Mouse (Mus musculus): ENCODE results near the gene Gm20518. TPM values are rescaled to one million over a fixed set of nuclear protein-coding genes. Genes with fewer than 3 reads are reported as not detected.

Gene Gm20518
- total RNA-seq, 2 experiments from 2014 or later = 0.32 to 0.66 TPM

DNA sequence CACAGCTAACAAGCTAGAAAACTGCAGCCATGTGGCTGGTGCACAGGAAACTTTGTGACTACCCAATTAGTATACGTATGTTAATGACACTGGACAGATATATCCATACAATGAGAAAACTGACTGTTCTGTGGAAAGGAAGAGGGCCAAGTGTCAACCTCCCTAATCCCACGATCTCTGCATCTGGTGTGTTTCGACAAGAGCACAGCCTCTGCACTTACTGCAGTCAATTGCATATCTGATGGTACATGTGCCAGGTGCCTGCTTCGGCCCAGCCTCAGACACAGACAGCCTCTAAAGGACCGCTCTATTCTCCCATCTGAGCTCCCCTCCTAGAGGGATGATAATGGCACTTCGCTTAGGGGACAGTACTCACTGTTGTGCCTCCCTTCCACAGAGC lies 43.0 kb downstream of the Gm20518 start:
- no peak for DNase-seq (ENCODE audit: low spot score in 2 of 2)

DNA sequence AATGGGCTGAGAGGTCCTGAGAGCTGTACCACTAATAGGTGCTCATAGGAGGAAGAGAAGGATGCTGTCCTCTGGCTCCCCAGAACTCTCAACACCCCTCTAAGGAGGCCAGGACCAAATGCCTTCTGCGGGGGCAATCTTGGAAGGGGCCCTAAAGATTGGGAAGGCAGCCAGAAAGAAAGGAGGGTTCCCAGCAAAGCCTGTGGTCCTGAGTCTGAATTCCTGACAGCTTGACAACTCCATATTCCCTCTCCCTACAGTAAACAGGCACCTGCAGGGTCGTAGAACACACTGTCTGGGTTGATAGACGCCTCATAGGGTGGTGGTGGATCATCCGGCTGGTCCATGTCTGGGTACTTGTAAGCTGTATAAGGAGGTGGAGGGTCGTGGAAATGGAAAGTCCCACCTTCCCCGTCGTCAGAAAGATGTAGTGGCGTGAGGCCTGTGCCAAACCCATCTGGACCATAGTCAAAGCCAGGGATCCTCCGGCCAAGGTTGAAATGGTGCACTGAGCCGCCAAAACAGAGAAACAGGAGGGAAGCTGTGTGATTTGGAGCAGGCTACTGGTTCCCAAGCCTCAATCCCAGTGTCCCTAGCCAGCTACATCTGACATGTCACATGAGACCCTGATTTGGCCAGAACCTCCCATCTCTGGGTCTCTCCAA lies 47.6 kb downstream of the Gm20518 start:
- no peak for DNase-seq (ENCODE audit: low spot score in 2 of 2)

DNA sequence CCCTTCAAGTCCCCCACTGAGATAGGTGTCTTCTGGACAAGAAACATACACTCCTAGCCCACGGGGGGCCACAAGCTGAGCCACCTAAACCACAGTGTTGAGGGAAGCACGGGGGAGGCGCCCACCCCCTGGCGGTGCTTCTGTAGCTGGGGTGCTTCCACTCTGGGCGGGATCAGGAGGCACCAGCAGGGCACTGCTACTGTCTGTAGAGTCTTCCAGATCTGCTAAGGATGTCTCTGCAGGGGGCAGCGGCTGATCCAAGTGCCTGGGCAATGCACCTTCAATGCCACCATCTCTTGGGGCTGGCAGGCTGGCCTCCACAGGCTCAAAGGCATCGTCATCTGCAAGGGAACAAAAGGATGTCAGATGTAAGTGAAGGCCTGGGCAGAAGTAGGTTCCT lies 49.0 kb downstream of the Gm20518 start:
- DNase-seq (ENCODE audit: low spot score in 2 of 2) = no peak

DNA sequence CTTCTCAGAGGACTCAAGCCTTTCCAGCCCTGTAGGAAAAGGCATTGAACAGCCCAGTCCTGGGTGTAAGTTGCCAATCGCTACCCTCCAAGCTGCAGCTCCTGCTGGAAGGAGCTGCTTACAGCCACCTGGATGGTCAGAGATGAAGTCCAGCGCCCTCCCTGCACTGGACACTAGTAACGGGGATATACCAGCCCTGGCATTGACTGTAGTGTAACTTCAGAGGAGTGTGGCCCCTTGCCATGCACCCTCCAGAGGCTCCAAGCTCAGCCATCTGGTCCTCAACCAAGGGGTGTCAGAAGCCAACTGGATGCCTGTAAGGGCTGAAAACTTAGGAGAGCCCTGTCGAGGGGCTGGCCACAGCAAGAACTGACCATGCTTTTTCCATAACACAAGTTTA lies 51.5 kb downstream of the Gm20518 start:
- DNase-seq (ENCODE audit: low spot score in 2 of 2) = no peak

DNA sequence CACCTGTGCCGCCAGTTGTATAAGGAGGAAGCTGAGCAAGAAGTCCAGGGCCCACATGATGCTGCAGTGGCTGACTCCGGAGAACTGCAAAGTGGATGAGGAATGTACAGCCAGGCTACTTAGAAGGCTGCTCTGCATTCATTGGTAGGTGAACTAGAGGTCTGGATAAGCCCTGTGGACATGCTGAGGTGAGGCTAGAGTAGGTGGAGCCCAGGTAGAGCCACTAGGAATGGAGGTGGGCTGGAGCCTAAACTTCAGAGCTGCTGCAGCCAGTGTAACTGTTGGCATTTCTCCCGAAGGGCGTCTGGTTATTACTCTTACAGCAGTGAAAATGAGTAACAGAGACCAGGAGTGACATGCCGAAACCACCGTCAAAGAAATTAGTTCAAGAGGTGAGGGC lies 53.4 kb downstream of the Gm20518 start, which contains the start of gene Car15:
Gene Car15, minus strand, starts transcription at position 314 of the 400 bp plus-strand sequence.
- DNase-seq (ENCODE audit: low spot score in 2 of 2) = no peak

DNA sequence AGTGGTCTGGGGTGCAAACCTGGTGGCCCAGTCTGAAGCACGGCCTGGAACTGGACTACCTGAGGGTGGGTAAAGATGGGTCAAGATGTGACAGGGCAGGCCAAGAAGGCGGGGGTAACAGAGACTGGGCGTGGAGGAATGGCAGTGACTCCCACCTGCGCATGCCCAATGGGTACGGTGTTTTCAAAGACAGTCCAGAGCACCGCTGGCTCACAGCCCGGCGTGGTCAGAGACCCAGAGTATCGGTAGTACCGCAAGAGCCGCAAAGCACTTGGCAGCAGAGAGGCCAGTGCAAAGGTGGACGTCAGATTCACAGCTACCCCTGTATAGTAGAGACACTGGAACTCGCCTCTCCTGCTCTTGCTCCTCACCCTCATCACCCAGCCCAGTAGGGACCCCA lies 56.0 kb downstream of the Gm20518 start:
- no peak for DNase-seq (ENCODE audit: low spot score in 2 of 2)

DNA sequence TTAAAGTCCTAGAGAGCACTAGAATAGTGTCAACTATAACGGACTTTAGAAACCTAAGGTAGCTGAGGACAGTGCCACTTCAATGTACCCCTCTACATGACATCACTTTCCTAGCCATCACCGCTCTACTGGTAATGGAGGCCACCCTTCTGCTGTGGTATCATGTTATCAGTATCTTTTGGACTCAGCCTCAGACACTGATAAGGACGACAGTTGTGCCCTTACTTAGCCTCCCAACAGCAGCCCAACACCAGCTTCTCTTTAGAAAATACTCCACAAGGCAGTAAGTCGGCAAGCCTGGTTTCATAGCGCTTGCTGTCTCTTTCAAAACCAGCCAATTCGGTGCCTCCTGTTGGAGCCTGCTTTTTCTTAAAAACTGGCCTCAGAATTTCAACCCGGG lies 56.9 kb downstream of the Gm20518 start:
- no peak for DNase-seq (ENCODE audit: low spot score in 2 of 2)

DNA sequence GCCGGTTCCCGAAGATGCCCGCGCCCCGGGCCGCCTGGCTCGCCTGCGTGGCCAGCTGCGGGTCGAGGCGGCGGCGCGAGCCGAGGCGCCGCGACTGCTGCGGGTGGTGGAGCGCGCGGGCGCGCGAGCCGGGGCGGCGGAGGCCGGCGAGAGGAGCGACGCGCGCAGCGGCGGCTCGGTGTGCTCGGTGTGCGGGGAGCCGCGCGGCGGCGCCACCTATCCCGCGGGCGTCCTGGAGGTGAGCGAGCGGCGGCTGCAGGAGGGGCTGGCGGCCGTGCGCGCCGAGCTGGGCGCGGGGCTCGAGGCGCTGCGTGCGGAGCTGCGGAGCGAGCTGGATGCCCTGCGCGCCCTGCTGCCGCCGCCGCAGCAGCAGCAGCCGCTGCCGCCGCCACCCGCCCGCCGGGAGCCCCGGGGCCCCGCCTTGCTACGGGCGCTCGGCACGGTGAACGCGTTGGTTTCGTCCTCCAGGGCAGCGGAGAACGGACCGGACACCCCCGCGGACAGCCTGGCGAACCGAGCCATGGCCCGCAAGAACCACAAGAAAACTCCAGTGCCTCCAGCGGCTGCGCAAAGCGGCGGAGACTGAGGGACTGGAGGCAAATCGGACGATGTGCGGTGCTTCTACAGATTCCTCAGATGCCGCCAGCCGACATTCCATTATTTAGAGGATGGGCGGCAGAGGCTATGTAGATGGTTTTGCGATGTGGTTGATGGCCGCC lies 57.6 kb downstream of the Gm20518 start:
- DNase-seq (ENCODE audit: low spot score in 2 of 2) = no peak

DNA sequence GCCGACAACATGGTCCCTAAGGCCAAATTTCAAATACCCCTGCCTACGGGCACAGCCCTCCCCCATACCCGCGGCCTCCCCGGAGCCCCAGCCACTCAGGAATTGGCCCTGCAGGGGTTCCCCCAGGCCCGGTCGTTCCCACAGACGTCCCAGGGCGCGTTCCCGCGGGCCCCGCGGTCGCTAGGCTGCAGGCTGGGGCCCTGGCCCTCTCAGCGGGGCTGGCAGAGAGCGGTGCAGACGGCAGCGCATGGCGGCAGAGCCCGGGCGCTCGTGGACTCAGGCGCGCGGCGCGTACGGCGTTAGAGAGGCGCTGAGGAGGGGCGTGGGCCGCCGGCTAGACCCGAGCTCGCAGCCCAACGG lies 58.2 kb downstream of the Gm20518 start:
- no peak for DNase-seq (ENCODE audit: low spot score in 2 of 2)

DNA sequence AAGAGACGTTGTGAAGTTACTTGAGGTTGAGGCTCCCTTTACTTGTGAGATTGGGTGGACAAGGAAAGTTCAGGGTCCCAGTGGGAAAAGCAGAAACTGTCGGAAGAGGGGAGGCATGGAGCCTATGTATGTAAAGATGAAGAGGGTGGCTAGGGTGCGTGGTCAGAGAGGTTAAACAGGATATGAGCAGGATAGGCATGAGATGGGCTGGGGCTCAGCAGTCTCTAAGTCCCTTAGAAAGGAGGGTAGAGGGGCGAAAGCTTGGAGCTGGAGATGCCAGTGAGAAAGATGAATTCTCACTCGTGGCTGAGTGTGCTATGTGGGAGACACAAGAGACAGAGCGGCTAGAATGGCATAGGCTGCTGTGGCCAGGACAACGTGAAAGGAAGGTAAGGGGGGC lies 58.6 kb downstream of the Gm20518 start, which contains the start of gene B830017H08Rik:
Gene B830017H08Rik, plus strand, starts transcription at position 301 of the 400 bp plus-strand sequence.
- no peak for DNase-seq (ENCODE audit: low spot score in 2 of 2)

DNA sequence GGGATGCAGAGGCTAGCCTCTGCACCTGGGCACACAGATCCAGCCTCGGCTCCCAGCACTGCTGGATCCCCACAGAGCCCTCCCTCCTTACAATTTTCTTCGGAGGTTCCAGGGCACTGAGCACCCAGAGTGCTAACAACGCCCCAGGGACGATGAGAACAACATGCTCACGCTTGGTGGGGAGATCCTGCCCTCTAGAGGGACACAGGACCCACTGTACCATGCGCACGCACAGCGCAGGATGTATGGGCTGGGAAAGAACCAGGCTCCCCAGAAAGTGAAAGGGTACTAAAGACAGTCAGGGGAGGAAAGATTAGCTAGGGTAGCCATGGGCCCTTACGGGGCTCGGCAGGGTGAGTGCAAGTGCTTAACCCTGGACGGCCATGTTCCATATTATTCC lies 59.7 kb downstream of the Gm20518 start:
- no peak for DNase-seq (ENCODE audit: low spot score in 2 of 2)

DNA sequence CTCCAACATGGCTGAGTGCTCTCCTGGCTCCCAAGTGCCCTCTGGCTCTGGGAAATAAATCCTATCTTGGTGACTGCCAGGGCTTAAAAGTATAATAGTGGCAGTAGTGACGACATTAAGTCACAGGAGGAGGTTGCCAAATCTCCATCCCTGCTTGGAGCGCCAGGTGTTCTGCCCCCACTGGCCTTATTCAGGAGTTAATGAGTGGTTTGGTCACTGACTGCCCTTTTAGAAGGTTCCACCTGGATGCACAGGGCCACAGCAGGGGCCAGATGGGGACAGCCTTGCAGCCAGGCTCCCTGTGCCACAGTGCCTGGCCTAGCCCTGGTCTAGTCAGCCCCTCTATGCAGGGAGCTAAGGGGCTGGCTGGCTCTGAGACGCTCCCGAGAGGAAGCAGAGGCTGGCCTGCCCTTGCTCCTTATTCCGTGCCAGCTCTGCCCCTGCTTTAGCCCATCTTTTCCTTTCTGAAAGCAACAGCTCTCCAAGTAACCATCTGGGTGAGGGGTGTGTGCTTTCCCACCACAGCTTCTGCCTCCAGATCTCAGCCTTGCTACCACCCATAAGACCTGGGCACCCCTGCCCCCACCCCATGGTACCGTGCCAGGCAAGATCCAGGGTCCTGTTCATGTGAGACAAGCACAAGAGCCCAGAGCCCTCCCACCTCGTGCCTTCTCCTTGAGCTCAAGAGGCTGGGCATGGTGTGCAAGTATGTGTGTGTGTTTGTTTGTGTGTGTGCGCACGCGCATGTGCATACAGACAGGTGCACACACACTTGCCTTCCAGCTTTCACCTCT lies 60.9 kb downstream of the Gm20518 start:
- DNase-seq (ENCODE audit: low spot score in 2 of 2) = no peak

DNA sequence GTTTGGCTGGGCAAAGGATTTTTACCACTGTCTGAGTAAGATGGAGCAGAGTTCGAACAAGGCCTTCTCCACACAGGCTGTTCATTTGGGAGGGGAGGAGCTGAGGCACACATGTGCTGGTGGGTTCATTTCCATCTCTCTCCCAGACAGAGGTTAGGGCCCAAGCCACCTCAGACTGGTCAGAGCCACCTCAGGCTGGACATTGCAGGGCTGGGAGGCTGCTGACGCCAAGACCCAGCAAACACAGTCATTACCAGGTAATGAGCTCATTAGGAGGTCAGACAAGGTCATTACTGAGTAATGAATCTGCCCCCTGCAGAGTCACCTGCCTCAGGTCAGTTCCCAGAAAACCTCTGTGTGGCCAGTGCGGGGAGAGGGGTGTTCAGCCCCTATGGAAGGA lies 62.6 kb downstream of the Gm20518 start:
- DNase-seq (ENCODE audit: low spot score in 2 of 2) = no peak

DNA sequence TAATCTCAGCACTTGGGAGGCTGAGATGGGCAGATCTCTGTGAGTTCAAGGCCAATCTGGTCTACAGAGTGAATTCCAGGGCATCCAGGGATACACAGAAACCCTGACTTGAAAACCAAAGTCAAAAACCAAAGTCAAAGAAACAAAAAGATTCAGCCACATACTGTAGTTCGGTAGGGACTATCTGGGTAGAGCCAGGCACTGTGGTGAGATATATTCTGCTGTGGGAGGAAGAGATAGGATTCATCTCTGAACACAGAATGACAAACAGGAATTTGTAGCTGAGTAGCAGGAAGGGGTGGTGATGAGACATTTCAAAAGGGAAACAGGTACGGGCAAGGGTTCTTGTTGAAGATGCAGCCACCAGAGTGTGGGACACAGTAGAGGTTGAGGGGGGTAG lies 63.2 kb downstream of the Gm20518 start:
- no peak for DNase-seq (ENCODE audit: low spot score in 2 of 2)

DNA sequence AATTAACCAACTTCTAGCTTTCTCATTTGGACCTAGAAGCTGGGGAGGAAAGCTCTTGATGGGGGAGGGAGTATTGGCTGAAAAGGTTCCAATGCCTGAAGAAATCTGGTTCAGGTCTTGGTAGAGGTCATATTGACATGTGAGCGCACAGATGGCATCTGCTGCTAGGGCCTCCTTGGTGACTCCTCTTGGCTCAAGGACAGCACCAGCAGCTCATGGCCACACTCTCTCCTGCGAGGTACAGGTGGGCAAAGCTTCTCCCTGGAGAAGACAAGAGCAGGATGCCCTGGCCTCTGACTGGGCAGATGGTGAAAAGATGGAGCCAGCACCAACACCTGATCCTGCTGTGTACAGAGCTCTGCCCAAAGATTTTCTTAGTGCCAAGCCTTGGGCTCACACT lies 65.0 kb downstream of the Gm20518 start:
- DNase-seq (ENCODE audit: low spot score in 2 of 2) = no peak

DNA sequence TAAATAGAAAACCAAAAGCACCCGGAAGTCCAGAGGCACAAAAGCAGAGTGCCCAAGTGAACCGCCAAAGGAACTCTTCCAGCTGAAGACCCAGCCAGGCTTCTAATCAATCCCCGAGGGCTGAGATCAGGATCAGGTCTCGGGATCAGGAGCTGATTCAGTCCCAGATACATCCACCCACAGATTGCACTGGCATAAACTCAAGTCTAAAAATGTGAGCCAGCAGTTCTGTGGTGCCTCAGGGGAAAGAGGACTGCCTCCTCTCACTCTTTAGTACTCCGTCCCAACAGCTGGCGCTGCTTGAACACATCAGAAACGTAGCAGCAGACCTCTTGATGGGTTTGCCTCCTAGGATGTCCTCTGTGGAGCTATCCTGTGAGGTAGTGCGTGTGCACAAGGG lies 74.9 kb downstream of the Gm20518 start:
- no peak for DNase-seq (ENCODE audit: low spot score in 2 of 2)

DNA sequence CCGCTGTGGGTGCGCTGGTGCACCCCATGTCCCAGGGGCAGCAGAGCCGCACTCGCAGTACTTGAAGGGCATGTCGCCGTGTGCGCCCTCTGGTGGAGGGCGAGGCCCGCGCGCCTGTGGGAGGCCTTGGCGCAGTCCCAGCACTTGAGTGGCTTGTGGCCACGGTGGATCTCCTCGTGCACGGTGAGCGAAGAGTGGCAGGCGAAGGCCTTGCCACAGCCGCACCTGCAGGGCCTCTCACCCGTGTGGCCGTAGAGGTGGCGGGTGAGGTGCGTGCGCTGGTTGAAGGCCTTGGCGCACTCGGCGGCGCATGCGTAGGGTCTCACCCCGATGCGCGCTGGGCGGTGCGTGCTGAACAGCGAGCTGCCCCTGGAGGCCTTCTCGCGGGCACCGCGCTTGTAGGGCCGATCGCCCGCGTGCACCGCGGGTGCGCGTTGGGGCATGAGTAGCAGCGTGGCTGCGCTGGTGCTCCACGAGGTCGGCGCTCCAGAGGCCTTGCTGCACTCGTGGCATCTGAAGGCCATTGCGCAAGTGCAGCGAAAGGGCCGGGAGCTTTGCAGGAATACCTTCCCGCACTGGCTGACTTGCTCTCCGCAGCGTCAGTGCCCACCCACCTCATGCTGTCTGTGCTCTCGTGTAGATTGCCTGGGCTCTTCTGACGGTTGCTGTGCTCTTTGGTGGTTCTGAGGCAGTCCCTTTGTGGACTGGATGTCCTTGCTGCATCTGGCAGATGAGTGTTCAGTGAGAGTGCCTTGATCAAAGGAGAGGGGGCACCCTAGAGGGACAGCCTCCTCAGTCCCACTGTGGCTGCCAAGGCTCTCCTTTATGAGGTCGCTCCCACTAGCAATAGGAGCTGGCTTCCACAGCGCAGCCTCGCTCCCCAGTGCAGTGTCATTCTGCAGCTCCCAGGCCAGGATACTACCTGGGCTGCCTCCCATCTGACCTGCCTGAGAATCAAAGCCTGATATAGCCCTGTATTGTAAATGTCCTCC lies 75.8 kb downstream of the Gm20518 start:
- DNase-seq (ENCODE audit: low spot score in 2 of 2) = peak; percentile 66 to 67

DNA sequence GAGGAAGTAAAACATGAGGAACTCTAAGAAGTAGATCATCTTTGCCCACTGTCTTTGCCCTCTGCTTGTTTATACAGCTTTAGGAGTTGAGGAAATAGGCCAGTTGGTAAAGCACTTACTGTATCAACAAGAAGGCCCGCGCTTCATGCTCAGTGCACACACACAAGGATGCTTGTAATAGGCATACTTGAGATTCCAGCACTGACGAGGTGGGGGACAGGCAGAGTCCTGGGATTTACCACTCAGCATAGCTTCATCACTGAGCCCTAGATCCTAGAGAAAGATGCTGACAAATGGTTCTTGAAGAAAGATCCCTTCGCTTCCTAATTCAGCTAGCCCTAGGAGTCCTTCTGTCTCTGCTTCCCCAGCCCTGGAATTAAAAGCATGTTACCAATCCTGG lies 78.3 kb downstream of the Gm20518 start:
- no peak for DNase-seq (ENCODE audit: low spot score in 2 of 2)

DNA sequence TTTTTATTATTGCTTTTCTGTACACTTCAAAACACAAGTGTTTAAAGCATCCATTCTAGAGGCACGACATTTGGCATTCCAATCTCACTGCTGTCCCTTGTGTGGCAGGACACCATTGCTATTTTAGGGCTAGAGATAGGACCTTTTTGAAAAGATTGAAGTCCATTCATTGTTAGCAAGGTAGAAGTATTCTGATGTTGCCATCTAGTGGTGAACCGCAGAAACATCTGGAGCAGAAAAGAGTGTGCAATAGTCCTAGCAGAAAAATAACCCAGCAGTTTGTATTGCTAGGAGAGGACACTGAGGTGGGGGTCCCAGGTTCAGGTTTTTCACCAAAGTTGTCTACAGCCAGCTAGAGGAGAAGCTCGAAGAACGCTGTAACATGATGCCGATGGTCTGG lies 79.4 kb downstream of the Gm20518 start:
- no peak for DNase-seq (ENCODE audit: low spot score in 2 of 2)

DNA sequence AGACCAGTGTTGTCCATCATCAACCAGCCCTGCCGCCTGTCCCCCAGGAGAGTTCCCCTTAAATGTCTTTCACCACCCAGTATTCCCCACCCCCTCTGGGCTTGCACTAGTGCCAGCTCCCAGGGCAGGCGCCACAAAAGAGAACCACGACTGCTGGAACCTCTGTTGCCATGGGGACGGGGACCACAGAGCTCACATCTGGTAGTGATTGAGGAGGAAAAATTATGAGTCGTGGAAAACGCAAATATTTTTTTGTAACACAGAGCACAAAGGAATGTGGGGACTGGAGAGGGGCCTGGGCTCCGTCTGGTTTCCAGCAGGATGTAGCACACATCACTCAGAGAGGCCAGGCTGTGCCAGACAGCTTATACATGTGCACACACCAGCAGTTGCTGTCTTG lies 81.8 kb downstream of the Gm20518 start:
- no peak for DNase-seq (ENCODE audit: low spot score in 2 of 2)

DNA sequence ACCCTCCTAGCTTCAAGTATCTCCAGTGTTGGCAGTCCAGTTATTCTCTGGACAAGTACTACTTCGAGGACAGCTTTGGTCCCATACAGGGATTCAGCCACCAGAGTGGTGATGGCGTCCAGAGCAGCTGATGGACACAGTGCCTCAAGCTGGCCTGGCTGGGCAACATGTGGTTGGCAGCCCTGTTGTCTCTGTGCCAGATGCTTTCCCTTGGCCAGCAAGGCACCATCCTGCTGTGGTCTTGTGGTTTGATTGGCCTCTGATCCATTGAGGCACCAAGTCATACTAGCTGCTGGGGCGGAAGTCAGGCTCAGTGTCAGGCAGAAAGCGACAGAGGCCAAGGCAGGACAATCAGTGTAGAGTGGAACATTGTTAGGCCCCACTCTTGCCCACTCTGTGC lies 82.3 kb downstream of the Gm20518 start:
- DNase-seq (ENCODE audit: low spot score in 2 of 2) = no peak

Measured in adrenal gland, adult 18-20 months (tissue).